Mouse (Mus musculus) kidney, postnatal 36 days (tissue): ENCODE data around the gene Smyd4.
A peak's percentile ranks its signal among the peaks of the same experiment; 100 is the strongest.

ENCODE experiments used
- DNase-seq, 2 experiments: peaks; one replicate each; pipeline ENCODE4 v3.0.0; 2021 to 2022; ENCODE audit warnings: mixed read lengths in 2 of 2

The Smyd4 gene

DNA sequence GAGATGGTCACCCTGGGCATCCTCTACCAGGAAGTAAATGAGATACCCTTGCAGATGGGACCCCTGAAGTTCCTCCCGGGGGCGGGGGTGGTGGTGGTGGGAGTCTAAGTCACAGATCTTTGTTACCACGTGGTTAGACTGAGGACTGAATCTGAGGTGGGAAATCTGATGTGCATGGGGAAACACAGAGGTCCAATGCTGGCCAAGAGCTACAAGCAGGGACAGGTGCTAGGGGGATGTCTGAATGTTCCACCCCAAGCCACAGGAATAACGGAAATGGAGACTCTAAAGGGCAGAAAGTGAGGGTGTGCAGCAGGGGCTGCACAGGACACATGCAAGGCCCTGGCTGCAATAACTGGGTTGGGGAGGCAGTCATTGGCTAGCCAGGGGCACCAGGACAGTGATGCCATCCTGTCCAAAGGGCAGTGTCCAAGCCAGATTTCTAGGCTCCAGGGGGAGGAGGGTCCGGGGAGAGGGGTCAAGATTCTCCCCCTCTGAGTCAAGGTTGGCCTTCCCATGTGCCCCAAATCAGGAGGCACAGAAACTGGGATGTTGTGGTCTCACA, 72.7 kb downstream of the Smyd4 start:
- no peak for DNase-seq

DNA sequence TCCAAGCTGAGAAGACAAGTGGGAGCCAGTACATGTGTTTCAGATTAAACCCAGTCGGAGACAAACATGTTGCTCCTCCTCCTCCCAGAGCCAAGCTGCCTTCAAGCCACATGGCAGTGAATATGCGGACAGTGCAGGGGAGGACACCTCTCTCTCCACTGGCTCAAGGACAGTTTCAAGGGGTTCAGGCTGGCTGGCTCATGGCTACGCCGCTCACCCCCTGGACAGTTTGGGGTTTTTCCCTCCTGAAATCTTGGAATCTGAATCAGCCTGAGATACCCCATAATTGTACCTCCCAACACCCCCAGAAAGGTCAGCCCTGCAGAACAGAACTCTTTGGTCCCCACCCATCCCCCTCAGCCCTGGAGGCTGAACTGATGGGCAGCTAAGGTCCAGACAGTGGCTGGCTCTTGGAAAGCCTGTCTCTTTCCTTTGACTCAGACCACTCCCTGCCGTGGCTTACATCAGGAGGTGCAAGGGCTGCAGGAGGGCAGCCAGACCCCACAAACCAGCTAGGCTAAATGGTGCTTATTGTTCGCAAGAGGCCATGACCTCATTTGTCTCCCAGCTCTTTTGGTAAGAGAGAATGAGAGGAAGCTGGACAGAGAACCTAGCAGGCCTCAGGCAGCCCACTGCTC, 73.3 kb downstream of the Smyd4 start:
- no peak for DNase-seq

DNA sequence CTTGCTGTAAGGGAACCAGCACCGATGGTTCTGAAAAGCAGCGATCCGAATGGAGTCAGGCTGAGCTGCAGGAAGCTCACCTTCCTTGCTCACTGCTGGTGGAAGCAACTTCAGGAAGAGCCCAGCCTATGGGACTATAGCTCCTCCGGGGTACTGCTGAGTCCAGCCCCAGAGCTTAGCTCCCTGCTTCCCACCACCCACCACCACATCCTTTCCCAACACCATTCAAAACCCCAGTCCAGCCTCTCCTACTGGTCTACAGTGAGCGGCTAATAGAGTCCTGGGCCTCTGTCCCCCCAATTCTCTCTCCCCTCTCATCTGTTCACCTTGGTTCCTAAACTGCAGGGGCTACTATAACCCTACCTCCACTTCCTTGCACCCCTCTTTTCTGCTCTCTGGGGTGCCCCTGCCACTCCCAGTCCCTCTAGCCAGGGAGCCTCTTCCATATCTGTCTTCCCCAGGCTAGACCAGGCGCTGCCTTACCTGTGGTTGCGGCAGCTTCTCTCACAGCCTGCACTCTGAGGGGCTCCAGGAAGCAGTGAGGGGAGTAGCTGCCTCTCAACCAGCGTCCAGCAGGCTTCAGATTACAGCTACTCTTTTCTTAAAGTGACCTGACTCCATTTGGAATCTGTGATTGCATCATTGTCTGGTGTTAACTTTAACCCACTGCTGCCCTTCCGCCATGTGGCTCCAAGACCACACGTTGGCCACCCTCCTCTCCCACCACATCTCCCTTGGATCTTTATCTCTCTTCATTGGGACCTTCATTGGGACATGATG, 74.0 kb downstream of the Smyd4 start, which contains the start of gene Serpinf1:
Gene Serpinf1, minus strand, starts transcription at position 689 of the 780 bp plus-strand sequence.
- DNase-seq, result no peak

DNA sequence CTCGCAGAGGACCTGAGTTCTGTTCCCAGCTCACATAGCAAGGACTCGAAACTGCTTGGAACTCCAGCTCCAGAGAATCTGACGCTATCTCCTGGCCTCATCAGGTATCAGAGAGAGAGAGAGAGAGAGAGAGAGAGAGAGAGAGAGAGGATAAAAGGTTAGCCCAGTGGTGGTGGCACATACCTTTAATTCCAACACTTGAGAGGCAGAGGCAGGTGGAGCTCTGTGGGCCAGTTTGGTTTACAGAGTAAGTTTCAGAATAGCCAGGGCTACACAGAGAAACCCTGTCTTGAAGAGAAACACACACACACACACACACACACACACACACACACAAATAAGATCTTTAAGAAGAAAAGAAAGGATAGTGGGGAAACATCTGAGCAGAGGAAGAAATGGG, 74.9 kb downstream of the Smyd4 start:
- DNase-seq, result no peak

DNA sequence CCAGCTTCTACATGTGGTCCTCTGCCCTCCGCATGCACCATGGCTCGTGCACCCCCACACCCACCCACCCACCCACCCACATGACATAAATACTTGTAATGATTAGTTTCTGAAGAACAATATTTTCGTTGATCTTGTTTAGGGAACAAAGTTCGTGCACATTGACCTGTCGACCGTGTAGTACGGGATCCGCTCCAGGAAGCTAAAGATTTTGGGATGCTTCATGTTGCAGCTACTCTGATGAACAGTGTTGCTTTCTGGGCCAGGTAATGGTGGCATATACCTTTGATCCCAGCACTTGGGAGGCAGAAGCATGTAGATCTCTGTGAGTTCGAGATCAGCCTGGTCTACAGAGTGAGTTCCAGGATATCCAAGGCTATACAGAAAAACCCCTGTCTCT, 75.8 kb downstream of the Smyd4 start:
- DNase-seq, result no peak

DNA sequence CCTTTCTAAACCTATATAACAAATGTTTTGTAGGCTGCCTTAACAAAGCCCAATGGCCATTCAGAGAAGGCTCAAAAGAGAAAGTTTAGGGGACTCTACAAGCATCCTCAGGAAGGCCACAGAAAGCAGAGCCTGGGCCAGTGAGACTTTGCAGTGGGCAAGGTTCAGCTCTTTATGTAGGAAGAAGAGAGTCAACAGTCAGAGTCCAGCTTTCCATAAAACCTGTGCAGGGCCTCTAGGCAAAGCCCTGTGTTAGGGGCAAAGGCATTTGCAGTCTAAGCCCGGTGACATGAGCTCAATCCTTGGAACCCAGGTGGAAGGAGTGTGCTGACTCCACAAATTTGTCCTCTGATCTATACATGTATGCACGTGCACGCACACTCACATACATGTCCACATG, 76.2 kb downstream of the Smyd4 start:
- no peak for DNase-seq

DNA sequence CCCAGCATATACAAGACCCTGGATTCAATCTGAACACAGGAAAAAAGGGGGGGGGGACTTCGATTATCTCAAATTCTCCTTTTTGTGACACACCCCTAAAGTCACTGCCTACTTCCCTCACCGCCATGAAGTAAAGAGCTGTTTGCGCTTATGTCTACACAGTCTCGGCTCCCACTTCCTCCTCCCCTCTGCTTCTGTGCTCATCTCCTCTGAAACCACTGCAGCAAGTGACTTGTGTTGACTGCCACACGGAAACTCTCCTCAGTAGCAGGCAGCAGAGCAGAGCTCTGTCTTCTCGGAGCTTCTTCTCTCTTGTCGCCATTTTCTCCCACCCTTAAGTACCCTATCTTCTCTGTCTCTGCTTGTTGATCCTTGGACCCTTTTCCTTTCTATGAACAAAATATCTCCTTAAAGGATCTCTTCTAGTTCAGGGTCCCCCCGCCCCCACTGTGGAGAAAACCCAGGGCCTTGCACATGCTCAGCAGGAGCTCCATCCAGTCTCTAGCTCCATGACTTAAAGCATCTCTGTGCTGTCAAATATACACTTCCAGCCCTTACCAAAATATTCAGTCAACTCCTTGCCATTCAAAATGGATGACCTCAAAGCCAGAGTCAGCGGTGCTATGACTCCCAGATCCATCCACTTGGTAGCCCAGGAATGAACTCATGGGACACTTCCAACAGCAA, 80.9 kb downstream of the Smyd4 start:
- no peak for DNase-seq

DNA sequence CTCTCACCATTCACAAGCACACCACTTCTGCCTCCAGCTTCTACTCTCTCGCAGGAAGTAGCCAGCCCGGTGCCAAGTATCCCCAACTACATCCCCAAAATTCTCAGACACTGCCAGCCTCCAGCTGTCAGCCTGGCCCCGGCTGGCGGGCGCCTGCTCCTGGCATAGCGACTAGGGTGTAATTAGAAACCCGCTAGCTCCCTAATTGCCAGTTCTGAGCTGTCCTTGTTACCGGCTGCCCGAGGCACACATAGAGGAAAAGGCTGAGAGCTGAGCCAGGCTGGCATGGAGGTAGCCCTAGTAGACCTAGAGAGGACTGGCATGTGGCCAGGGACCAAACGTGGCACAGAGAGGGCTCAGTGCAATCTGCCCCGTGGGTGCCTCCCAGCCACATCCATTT, 83.1 kb downstream of the Smyd4 start:
- DNase-seq, result peak; percentile 34 to 76

DNA sequence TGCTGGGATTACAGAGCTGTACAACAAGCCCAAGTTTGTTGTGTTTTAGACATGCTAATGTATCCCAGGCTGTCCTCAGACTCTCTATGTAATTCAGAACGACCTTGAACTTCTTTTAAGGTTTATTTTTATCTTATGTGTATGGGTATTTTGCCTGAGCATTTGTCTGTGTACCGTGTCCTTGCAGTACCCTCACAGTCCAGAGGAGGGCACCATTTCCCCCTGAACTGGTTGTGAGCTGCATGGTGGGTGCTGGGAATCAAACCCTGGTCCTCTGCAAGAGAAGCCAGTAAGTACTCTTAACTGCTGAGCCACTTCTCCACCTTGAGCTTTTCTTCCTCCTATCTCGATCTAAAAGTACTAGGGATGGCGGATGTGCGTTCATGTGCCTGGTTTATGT, 85.9 kb downstream of the Smyd4 start:
- DNase-seq, result no peak

DNA sequence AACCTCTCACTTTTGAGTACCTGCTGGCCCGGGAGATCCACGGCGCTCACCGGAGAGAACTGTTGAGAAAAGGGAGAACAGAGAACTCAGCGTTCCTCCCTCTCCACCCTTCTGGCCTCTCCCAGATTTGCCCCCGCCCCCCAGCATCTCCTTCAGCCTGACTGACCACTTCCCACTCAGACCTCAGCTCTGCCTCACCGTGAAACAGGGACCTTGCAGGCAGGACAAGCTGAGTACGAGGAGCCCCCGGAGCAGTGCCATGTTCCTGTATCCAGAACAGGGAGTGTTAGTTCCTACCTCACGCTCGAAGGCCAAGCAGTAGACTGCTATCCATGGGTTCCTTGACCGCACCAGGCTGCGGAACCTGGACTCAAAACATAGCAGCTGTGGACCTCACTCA, 90.0 kb downstream of the Smyd4 start:
- peak; percentile 20 to 63 for DNase-seq

DNA sequence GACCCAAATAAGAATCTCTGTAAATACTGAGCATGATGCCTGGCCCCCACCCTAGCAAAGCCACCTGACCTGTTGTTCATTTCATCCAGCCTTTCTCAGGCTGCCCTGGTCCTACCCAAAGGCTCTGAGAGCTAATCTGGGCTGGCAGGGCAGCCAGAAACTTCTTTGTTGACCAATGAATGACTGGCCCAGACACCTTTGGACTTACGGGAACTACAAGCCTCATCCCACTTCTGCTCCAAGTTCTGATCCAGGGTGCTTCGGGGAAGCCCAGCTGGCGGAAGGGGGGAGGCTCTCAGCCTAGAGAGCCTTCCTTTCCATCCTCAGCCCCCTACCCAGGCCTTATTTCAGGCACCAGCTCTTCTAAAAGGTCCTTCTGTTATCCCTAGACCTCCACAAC, 90.6 kb downstream of the Smyd4 start:
- peak; percentile 66 to 75 for DNase-seq

DNA sequence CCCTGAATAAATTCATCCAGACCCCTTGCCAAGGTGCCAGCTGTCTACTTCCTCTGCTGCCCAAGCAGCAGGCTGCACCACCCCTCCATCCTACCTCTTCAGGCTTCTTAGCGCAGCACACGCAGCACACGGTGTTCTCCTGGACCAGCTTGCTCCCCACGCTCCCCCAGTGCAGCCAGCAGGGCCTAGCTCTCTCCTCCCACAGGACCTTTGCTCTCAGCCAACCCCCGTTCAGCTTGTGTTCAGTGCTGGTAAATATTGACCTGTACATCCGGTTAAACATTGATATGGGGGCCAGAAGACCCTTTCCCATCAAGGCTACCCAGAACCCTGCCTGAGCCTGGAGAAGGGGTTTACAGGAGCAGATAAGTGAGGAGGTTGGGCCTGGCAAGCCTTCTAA, 91.1 kb downstream of the Smyd4 start, which contains the start of gene Serpinf2:
Gene Serpinf2, minus strand, starts transcription at position 229 of the 400 bp plus-strand sequence.
- peak; percentile 79 to 85 for DNase-seq

DNA sequence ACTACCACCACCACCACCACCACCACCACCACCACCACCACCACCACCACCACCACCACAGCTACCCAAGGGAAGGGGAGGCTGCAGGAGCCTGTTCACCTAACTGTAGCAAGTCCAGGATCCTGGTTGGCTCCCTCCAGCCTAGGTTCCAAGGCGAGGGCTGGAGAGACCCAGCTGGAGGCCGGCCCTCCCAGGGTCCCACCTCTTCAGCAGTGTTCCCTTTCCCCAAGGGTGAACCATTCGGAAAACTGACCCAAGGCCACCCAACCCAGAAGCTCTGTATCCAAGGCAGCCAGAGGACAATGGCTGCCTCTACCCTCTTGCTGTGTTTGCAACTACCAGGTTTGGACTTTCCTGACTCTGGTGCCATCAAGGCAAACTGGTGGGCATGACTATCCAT, 91.7 kb downstream of the Smyd4 start:
- DNase-seq, result peak; percentile 58

DNA sequence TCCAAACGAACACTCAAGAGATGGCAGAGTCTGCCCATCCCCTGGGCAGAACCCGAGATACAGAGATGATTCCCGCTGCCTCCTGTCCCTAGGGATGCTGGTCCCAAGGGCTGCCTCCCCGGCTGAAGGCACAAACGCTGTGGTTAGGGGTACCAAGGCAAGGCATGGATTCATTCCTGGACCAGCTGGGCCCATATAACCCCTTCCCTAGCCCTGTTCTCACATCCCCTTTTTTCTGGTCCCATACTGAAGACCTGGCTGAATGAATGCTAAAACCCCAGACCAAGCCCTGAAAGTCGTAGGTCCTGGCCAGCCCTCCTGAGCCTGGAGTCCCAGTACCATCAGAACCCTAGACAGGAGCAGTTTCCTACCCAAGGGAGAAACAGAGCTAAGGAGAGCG, 92.8 kb downstream of the Smyd4 start:
- DNase-seq, result no peak

DNA sequence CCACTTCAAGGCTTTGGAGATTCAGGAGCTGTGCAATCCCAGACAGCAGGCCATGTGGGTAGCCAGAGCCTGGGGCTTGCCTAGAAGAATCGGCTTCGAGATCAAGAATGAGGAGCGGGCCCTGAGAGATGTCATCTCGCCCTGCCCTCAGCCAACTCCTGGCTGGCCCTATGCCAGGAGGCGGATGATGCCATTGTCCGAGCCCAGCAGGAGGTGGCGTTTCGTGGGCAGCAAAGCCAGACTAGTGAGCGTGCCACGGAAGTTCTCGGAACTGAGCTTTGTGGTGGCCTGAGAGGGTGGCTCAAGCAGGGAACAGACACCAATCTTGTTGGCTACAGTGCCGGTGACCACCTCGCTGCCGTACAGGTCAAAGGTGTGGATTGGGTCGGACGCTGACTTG, 93.4 kb downstream of the Smyd4 start:
- DNase-seq, result peak; percentile 39 to 84

DNA sequence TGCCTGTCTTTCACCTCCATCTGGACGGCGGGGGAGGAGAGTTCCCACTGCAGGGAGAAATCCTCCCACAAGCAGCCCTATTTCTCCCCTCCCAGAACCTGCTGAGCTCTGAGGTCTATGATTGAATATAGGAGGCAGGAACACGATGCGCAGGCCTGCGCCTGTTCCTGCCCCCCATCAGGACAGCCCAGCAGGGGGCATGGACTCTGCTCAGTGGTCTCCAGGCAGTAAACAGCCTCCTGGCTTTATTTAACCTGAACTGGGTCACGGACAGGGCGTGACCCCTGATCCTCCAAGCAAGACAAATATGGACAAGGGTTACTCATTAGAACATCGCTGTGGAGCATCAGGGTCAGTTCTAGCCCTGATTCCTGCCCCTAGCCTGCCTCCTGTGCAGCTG, 95.5 kb downstream of the Smyd4 start:
- peak; percentile 88 to 92 for DNase-seq

DNA sequence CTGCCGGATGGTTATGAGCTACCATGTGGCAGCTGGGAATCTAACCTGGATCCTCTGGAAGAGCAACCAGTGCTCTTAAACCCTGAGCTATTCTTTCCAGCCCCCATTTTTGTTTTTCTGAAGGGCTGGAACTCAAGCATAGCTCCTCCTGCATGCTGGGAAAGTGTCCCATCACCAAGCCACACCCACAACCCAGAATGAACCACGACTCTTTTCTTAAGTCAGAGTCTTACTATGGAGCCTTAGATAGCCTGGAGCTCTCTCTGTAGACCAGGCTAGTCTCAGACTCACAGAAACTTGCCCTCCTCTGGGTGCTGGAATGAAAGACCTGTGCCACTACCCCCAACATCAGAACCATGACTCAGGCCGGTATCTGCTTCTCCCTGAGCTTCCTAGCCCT, 100.3 kb downstream of the Smyd4 start:
- no peak for DNase-seq

DNA sequence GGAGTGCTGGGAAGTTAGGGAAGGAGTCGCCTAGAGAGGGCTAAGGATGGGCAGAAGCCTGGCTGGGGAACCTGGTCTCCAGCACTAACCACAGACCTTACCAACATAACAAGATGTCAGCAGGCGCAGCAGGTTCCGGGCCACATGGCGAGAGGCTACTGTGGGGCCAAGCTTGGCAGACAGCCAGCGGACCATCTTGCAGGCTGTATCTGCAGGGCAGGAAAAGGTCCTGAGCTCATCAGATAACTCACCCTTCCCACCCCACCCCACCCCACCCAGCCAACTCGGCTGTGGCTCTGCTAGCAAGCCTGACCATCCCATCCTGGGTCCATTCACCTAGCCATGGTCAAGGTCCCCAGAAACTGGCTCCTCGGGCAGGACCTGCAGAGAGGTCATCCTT, 101.5 kb downstream of the Smyd4 start:
- no peak for DNase-seq

DNA sequence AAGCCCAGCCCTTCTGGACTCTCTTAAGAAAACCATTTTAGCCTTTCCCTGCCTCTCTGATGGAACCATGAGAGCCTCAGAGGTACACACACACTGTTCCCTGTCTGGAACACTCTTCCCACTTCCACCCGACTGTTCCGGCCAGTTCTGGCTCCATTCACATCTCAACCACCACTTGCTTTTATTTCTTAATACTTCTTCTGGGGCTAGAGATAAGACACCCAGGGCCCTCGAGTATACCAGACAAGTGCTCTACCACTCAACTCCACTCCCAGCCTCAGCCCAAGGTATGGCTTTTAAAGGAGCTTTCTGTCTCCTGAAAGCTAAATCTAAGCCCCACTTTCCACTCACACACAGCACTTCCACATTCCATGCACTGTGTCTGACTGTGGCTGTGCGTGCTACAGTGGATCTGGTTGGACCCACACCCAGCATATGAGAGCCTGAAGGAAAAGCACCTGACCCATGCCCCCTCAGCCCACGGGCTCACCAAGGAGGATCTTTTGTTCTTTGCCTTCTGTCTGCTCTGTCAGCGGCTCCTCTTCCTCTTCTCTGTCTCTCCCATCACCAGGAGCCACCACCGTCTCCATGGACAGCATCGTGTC, 102.2 kb downstream of the Smyd4 start:
- DNase-seq, result peak in 1 of 2 experiments; percentile 51

DNA sequence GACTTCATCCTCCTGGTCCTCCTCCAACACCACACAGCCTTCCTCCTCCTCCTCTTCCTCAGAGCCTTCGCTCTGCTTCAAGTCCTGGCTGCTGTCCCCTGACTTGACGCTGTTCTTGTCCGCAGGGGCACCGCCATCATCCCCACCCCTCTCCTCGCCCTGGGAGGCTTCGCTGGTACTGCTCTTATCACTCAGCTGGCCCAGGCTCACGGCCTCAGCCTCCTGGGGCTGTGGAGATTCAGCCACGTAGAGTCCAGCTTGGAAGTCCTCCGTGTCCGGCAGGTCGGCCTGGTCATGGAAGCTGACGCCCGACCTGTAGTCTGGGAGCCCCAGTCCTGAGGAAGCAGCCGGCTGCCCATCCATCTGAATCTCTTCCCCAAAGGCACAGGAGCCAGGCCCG, 102.7 kb downstream of the Smyd4 start:
- no peak for DNase-seq

DNA sequence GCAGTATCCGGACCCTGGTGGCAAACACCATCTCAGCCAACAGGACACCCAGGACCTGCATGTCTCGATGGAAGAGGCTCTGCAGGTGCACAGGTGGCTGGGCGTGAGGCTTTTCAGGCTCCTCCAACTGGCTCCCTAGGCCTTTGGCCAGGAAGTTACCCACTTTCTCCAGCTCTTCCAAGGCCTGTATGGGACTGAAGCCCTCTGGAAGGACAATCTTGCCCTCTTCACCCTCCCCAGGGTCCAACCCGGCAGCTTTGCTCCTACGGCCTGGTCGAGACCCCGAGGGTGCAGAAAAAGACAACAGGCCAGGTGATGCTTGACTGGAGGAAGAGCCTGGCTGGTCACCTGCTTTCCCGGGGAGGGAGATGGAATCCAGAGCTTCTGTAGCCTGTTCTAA, 103.8 kb downstream of the Smyd4 start:
- no peak for DNase-seq

DNA sequence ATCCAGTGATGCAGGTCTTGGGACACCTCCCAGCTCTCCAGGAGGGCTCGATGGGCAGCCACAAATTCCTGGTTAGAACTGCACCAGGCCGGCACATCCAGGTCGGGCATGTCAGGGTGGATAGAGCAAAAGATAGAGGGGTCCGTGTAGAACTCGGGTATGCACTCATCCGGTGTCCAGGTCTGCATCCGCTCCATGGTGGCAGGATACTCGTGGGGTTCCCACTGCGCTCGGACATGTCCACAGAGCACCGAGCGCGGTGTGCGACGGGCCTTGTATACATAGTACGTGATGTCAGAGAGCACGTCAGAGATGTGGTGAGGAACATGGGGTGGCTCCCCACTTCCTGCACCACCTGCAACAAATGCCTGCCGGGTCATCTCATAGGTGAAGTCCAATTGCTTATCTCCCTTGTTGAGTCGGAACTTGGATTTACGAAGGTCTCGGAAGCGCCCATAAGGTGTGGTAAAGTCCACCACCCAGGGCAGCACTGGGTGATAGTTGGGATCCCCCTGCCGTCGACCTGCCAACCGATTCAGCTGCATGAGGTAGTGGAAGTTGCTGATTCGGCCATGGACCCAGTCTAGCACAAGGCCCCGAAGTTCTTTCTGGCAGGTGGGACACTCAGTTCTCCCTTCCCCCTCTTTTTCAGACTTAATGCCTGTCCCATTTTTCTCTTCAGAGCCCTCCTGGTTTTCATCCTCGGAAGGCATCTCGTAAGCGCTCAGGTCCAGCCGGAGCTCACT, 104.8 kb downstream of the Smyd4 start:
- no peak for DNase-seq
